Mouse (Mus musculus) embryonic facial prominence, embryonic 13.5 days (tissue): ENCODE data around the gene Il23r. TPM values are rescaled to one million over a fixed set of nuclear protein-coding genes. Genes with fewer than 3 reads are reported as not detected.
"Not testable (repeated sequence)": the region's sequence is repeated elsewhere in the genome, so short reads cannot be mapped to it uniquely, and the experiment has no call there.

Source experiments
- ATAC-seq: fragments of 200-750 bp; cut with Nextera tagmentation; 2 replicates; pipeline ENCODE4 v1.8.0; 2017; ENCODE audit warnings: low read depth; ENCODE audit not compliant: insufficient number of reproducible peaks, insufficient read depth, low FRiP score, low TSS enrichment
- H3K27ac ChIP-seq: fragments of 300-500 bp; sonication (generic); 2 replicates; pipeline ENCODE4 v1.5.1; 2015; ENCODE audit warnings: moderate library complexity, mild to moderate bottlenecking, inconsistent platforms
- H3K27me3 ChIP-seq: fragments of 300-500 bp; sonication (generic); 2 replicates; pipeline ENCODE4 v1.6.1; 2015; ENCODE audit warnings: mild to moderate bottlenecking, inconsistent platforms
- H3K36me3 ChIP-seq: fragments of 300-500 bp; sonication (generic); 2 replicates; pipeline ENCODE4 v1.6.1; 2015; ENCODE audit warnings: mild to moderate bottlenecking, inconsistent platforms
- H3K4me1 ChIP-seq: fragments of 300-500 bp; sonication (generic); 2 replicates; pipeline ENCODE4 v1.6.1; 2015; ENCODE audit warnings: inconsistent platforms
- H3K4me2 ChIP-seq: fragments of 300-500 bp; sonication (generic); 2 replicates; pipeline ENCODE4 v1.6.1; 2015; ENCODE audit warnings: moderate library complexity, mild to moderate bottlenecking, inconsistent platforms
- H3K4me3 ChIP-seq: fragments of 300-500 bp; sonication (generic); 2 replicates; pipeline ENCODE4 v1.5.1; 2015; ENCODE audit warnings: mild to moderate bottlenecking, inconsistent platforms
- H3K9ac ChIP-seq: fragments of 300-500 bp; sonication (generic); 2 replicates; pipeline ENCODE4 v1.6.1; 2015; ENCODE audit warnings: mild to moderate bottlenecking, inconsistent platforms
- H3K9me3 ChIP-seq: fragments of 300-500 bp; sonication (generic); 2 replicates; pipeline ENCODE4 v1.6.1; 2016; ENCODE audit warnings: inconsistent platforms
- WGBS: fragments of 180-500 bp; shearing (Covaris S2); methylation state at CpG from one replicate; pipeline ENCODE4 v1.1.7; 2015; ENCODE audit warnings: mixed read lengths; 5-methylcytosine and 5-hydroxymethylcytosine counted together
- polyA plus RNA-seq: library from polyadenylated mRNA; unstranded; fragments of >200 nt; fragmentation: Nextera tagmentation; extraction: Ambion mirVana; gene quantifications from 2 replicates; pipeline ENCODE4 v1.2.1, GENCODE M21; 2015

Gene Il23r
- polyA plus RNA-seq = not detected in 2 replicates

DNA sequence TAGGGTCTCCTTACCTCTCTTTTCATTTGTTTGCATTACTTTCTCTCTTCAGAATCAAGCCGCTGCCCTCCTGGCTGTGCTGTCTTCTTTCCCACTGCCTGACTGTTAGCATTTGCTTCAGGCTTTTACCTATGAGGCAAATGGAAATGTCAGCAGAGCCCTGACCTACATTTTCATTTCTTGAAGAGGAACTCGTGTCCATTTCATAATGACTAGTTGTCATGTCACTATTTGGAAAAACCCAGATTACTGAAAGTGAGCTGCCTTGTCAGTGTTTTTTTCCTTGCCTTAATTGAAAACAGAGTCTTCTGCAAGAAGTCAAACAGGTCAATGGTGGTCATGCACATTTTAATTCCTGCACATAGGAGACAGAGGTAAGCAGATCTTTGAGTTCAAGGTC is at the start of gene Il23r:
TSS of gene Il23r (minus strand) at position 101 of the 400 bp plus-strand sequence.
- Histone ChIP-seq H3K4me2 (no peak within 1 kb of the TSS), H3K27ac (no peak within 1 kb of the TSS), H3K9me3 (no peaks in the 10 kb centered on the region), H3K27me3 (no peaks in the 10 kb centered on the region), H3K36me3 (no peaks in the 10 kb centered on the region), H3K4me3 (no peak within 1 kb of the TSS), H3K4me1 (no peaks in the 10 kb centered on the region), H3K9ac (no peak within 1 kb of the TSS)
- no peak for ATAC-seq
- 72% methylated on average over 2 of the region's 2 CpGs for WGBS

DNA sequence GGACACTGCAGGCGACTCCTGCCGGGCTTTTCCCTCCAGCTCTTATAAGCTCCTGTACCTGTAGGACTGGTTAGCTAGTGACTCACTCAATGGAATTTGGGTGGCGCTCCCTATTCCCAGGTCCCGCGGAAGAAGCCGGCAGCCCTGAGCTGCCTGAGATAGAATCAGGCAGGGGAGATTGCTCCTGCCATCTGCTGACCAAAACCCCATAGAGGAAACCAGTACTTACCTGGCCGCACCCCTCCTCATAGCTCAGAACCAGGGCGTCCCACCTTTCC is 44.1 kb upstream of the Il23r start, which contains the start of gene Tacstd2:
TSS of gene Tacstd2 (minus strand) at position 20 of the 278 bp plus-strand sequence.
- Histone ChIP-seq H3K27ac (no peak within 1 kb of the TSS), H3K9ac (peak within 1 kb of the TSS; percentile 63)

DNA sequence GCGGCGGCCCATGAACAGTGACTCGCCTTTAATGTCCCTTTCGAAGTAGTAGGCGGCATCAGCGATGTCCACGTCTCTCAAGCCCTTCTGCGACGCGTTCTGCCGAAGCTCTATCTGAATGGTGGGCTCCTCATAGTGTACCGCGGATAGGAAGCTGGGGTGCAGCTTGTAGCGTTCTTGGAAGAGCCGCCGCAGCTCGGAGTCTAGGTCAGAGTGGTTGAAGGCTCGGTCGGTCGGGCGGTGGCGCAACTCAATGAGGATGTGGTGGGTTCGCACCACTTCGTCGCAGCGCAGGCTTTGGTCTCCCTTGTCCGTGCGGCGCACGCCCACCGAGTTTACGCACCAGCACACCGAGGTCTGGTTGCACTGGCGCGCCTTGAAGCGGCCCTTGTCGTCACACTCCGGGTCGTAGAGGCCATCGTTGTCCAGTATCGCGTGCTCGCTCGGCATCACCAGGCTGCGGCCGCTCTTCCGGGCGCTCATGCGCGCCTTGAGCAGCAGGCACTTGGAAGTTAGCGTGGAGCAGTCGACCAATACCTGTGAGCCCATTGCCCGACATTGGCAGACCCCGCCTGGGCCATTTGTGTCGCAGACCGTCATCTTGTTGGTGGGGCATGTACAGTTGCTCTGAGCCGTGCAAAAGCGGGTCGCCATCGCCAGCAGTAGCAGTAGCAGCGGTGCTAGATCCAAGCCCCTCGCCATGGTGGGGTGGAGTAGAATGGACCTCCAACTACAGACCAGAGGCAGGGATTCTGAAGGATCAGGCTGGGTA is 43.5 kb upstream of the Il23r start:
- Histone ChIP-seq H3K27me3 (peaks cover 73% of the 10 kb centered on the region), H3K4me1 (peaks cover 25% of the 10 kb centered on the region), H3K4me3 (peak overlapping the region; percentile 50), H3K9me3 (no peaks in the 10 kb centered on the region), H3K27ac (no peak overlapping the region), H3K9ac (peak overlapping the region; percentile 63), H3K4me2 (peak overlapping the region; percentile 87), H3K36me3 (no peaks in the 10 kb centered on the region)
- under 1% methylated on average over 62 of the region's 62 CpGs for WGBS
- no peak for ATAC-seq

More for the DNA sequence above, 44.1 kb upstream of the Il23r start, which contains the start of gene Tacstd2:
- Histone ChIP-seq H3K27me3 (peaks cover 70% of the 10 kb centered on the region), H3K4me1 (peaks cover 25% of the 10 kb centered on the region), H3K36me3 (no peaks in the 10 kb centered on the region), H3K9me3 (no peaks in the 10 kb centered on the region), H3K4me3 (peak within 1 kb of the TSS; percentile 50), H3K4me2 (peak within 1 kb of the TSS; percentile 87)
- ATAC-seq = peak; percentile 33; the same call in 1 of the 2 replicates
- WGBS = 3% methylated on average over 8 of the region's 8 CpGs

DNA sequence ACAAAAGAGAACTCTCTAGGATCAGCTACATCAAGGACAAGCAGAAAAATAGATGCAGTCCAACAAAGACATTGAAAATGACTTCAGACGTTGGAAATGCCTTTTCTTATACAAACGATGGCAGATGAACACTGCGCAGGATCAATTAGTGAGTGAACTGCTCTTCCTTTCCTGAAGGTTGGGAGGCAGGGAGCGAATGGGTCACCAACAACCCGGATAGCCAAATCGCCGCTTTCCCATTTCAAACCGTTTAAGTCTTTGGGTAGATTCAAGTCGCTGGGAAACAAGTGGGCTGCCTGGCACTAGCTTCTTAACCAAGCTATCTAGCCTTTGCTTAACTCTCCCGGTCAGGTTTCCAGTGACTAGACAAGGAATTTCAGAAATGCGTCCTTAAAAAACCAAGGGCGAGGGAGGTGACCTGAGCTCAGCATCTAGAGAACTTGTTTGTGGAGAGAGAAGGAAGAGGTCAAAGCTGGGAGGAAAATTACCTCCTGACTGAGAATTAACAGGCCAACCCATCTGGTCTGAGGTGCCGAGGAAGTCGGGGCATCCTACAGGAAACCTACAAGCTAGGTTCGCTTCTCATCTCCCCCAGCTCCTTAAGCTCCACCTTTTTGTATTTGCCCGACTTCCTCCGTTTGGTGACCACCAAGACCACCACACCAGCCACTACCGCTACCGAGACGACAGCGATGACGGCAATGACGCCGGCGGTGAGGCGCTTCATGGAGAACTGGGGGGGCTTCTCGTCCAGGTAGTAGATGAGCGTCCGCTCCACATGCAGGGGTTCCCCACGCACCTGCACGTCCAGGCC is 42.7 kb upstream of the Il23r start:
- Histone ChIP-seq H3K4me1 (peaks cover 25% of the 10 kb centered on the region), H3K27me3 (peaks cover 73% of the 10 kb centered on the region), H3K9me3 (no peaks in the 10 kb centered on the region), H3K36me3 (no peaks in the 10 kb centered on the region), H3K4me3 (peak overlapping the region; percentile 50), H3K9ac (peak overlapping the region; percentile 63), H3K27ac (no peak overlapping the region), H3K4me2 (peak overlapping the region; percentile 87)
- 5% methylated on average over 31 of the region's 31 CpGs for WGBS
- ATAC-seq = no peak

DNA sequence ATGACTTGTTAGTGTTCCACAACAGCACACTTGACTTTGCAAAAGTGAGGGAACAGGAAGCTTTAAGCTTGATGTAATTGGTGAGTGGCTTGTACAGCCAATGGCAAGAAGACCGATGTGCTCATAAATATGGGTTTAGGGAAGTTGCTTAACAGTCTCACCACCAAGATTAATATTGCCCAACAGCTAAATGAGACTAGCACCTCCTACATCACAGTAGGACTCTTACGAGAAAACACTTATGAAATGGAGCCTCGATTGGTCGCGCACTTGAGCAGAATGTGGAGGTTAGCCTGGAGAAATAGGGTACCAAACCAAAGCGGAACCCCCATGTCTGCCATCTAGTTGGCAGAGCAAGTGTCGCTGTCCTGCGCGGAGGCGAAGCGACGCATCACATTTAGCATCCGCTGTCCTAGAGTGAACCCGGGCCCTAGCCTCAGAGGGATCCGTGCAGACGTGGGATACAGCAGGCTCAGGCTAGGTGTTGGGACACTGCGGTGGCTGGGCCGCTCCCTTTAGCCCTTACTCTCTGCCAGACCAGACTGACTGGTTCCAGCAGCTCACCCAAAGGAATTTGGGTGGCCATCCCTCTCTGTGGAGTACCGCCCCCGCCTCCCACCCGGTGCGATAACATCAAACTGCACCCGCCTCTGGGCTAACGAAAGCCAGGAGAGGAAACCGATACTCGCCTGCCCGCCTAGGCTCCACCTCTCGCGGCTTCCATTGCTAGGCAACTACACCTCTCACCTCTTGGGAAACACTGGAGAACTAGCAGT is 41.2 kb upstream of the Il23r start:
- WGBS = 7% methylated on average over 29 of the region's 29 CpGs
- H3K4me3 ChIP-seq = peak overlapping the region; percentile 29
- H3K4me2 ChIP-seq = peak overlapping the region; percentile 54
- no peak overlapping the region for H3K27ac ChIP-seq
- no peaks in the 10 kb centered on the region for H3K9me3 ChIP-seq
- H3K9ac ChIP-seq = no peak overlapping the region
- peaks cover 25% of the 10 kb centered on the region for H3K4me1 ChIP-seq
- peaks cover 69% of the 10 kb centered on the region for H3K27me3 ChIP-seq
- H3K36me3 ChIP-seq = no peaks in the 10 kb centered on the region
- ATAC-seq = peak; percentile 38; the same call in 1 of the 2 replicates

DNA sequence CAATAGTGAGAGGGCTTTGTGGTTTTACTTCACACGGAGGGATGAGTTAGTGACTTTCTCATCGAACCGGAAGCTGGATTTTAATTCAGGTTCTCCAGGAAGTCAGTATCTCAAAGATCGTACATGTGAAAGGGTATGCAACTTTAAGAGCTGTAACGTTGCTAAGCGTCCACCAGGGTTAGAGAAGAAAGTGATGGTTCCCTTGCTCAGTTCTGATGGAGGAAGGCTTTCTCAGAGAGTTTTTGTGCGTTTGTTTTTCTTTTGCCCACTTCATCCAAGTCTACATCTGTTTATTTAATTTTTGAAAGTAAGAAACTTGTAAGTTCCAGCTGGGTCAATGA is 40.1 kb upstream of the Il23r start:
- H3K4me1 ChIP-seq = peaks cover 25% of the 10 kb centered on the region
- 51% methylated on average over 7 of the region's 7 CpGs for WGBS
- no peaks in the 10 kb centered on the region for H3K36me3 ChIP-seq
- H3K4me2 ChIP-seq = no peak overlapping the region
- no peak overlapping the region for H3K9ac ChIP-seq
- H3K27ac ChIP-seq = peak overlapping the region; percentile 44; the same call in 1 of the 2 replicates
- H3K27me3 ChIP-seq = peaks cover 61% of the 10 kb centered on the region
- no peak overlapping the region for H3K4me3 ChIP-seq
- no peaks in the 10 kb centered on the region for H3K9me3 ChIP-seq
- no peak for ATAC-seq

DNA sequence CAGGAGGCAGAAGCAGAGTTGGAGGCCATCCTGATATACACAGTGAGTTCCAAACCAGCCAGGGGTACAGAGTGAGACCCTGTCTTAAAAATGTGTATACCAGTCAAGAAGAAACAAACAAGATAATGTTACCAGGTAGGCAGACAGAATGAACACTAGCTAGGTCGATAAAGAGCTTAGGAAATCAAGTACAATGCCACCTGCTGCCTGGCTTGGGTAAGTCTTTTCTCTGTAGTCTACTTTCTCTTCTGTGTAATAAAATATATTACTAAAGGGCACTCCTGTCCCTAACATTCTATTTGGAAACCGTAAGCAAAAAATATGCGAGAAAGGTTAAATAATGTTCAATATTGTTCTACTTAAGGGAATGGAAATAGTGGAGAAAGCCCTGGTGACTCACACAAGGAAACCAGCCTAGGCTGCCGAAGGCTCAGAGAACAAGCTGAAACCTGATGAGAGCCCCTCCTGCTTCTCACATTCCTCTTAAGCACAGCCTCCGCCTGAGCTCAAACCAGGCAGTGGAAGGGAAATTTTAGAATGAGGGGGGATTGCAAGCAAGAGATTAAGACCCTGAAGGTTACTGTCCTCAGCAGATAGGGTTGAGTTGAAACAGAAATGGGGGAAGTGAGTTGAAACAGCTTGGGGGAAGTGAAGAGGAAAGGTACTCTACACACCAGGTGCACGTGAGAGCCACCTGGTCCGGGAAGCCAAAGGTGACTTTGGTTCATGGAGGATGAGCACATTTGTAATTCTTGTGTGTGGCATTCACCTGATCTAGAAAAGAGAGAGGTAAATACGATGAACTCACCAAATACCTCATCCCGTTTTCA is 39.6 kb upstream of the Il23r start:
- WGBS = 41% methylated on average over 9 of the region's 9 CpGs
- no peak overlapping the region for H3K4me3 ChIP-seq
- no peak for ATAC-seq
- peaks cover 55% of the 10 kb centered on the region for H3K27me3 ChIP-seq
- H3K9me3 ChIP-seq = no peaks in the 10 kb centered on the region
- H3K4me1 ChIP-seq = peaks cover 25% of the 10 kb centered on the region
- no peak overlapping the region for H3K9ac ChIP-seq
- H3K36me3 ChIP-seq = no peaks in the 10 kb centered on the region
- peak overlapping the region; percentile 44; the same call in 1 of the 2 replicates for H3K27ac ChIP-seq
- no peak overlapping the region; the same call in 1 of the 2 replicates for H3K4me2 ChIP-seq

DNA sequence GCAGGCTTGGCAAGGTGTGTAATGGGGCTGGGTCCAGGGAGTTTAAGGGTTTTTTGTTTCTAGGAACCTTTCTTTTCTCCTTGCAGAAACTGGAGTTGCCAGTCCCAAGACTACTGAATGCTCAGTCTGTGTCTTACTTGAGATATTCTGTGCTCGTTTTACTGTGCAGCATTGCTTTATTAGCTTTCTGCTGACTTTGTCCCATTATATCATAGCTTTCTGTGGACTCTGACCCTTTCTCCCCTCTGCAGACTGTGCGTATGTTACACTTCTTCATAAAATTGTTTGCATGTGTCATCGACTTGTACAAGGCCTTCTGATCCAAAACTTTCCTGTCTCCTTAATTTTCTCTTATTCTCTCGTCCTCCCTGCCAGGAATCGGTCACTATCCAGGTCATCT is 34.7 kb upstream of the Il23r start:
- H3K4me3 ChIP-seq = no peak overlapping the region
- no peak for ATAC-seq
- peaks cover 8% of the 10 kb centered on the region for H3K27me3 ChIP-seq
- no peaks in the 10 kb centered on the region for H3K4me1 ChIP-seq
- no peaks in the 10 kb centered on the region for H3K9me3 ChIP-seq
- WGBS = 82% methylated on average over 5 of the region's 5 CpGs
- no peak overlapping the region for H3K4me2 ChIP-seq
- no peak overlapping the region for H3K9ac ChIP-seq
- H3K27ac ChIP-seq = no peak overlapping the region
- H3K36me3 ChIP-seq = no peaks in the 10 kb centered on the region

DNA sequence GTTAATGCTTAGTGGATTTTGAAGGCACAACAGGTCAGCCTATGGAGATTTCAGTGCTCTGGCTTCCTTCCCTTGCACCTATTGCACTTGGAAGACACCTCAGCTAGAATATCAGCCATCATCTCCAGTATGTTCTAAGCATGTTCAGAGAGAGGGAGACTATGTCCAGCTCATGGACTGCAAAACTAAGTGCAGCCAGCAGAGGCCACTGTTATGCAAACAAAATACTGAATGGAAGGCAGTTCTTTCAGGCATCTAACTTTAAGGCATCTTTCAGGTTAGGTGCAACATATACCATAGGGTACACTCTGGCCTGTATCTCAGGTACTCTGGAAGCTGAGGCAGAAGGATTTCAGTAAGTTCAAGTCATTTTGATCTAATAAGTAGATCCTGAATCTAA is 19.1 kb upstream of the Il23r start:
- H3K9me3 ChIP-seq = no peaks in the 10 kb centered on the region
- no peak for ATAC-seq
- no peak overlapping the region for H3K4me3 ChIP-seq
- no peak overlapping the region for H3K4me2 ChIP-seq
- no peaks in the 10 kb centered on the region for H3K27me3 ChIP-seq
- H3K4me1 ChIP-seq = no peaks in the 10 kb centered on the region
- no peak overlapping the region for H3K27ac ChIP-seq
- no peaks in the 10 kb centered on the region for H3K36me3 ChIP-seq
- no peak overlapping the region for H3K9ac ChIP-seq

DNA sequence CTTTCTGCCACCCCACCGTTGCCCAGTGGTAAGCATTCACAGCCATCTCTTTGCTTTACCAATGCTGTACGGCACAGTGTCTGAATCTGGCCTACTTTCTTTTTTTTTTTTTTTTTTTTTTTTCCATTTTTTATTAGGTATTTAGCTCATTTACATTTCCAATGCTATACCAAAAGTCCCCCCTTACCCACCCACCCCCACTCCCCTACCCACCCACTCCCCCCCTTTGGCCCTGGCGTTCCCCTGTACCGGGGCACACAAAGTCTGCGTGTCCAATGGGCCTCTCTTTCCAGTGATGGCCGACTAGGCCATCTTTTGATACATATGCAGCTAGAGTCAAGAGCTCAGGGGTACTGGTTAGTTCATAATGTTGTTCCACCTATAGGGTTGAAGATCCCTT is 10.3 kb upstream of the Il23r start:
- 89% methylated on average over 2 of the region's 6 CpGs for WGBS
- H3K4me1 ChIP-seq, H3K36me3 ChIP-seq, H3K9me3 ChIP-seq, H3K27me3 ChIP-seq, H3K9ac ChIP-seq, H3K4me2 ChIP-seq, H3K4me3 ChIP-seq, H3K27ac ChIP-seq: not testable (repeated sequence)
- ATAC-seq = peak; percentile 79

DNA sequence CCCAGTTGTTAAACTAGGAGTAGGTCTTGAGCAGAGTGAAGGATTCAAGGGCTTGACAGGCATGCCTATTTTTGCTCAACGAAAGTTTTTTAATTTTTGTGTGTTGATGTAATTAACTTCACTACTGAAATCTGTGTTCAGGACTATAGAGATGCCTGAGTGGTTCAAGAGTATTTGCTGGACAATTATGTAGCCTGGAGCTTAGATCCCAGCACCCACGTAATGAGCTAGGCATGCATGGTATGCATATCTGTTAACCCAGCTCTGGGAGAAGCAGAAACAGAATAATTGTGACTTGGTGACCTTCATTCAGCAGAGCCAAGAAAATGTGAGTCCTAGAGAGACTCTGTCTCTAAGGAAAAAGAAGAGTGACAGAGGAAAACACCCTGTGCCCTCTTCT is 10.6 kb downstream of the Il23r start:
- no peak for ATAC-seq
- no peaks in the 10 kb centered on the region for H3K27me3 ChIP-seq
- no peaks in the 10 kb centered on the region for H3K4me1 ChIP-seq
- H3K4me2 ChIP-seq = no peak overlapping the region
- WGBS = 50% methylated on average over 2 of the region's 2 CpGs
- H3K9ac ChIP-seq = no peak overlapping the region
- H3K36me3 ChIP-seq = no peaks in the 10 kb centered on the region
- H3K27ac ChIP-seq = no peak overlapping the region
- H3K4me3 ChIP-seq = no peak overlapping the region
- H3K9me3 ChIP-seq = no peaks in the 10 kb centered on the region
